Mouse (Mus musculus) embryo, embryonic 10.5 days (tissue): ENCODE results near the gene Crybg2.

ENCODE experiments used
- DNase-seq: peaks from one replicate; pipeline ENCODE4 v3.0.0-alpha.2; 2015; ENCODE audit warnings: low spot score

The Crybg2 gene

GRCm38 (mm10) chr4:134094923-134095547, 34.4 kb downstream of the Crybg2 start, which contains the start of gene Cd52:
Cd52 (minus strand) TSS chr4:134095082.
- DNase-seq: no peak

- no peak for DNase-seq
Observed at GRCm38 (mm10) chr4:134096120-134096519, 35.5 kb downstream of the Crybg2 start.

GRCm38 (mm10) chr4:134097015-134097608, 36.5 kb downstream of the Crybg2 start:
- no peak for DNase-seq

GRCm38 (mm10) chr4:134098628-134099027, 38.0 kb downstream of the Crybg2 start:
- no peak for DNase-seq

- no peak for DNase-seq
Observed at GRCm38 (mm10) chr4:134100245-134100644, 39.6 kb downstream of the Crybg2 start.

GRCm38 (mm10) chr4:134101979-134102741, 41.5 kb downstream of the Crybg2 start, which contains the start of gene Ubxn11:
Ubxn11 (plus strand) TSS chr4:134102570.
- DNase-seq: peak; percentile 97

- DNase-seq: no peak
Observed at GRCm38 (mm10) chr4:134102742-134103119, 42.1 kb downstream of the Crybg2 start.

GRCm38 (mm10) chr4:134106105-134106504, 45.5 kb downstream of the Crybg2 start:
- DNase-seq: no peak

GRCm38 (mm10) chr4:134107730-134108129, 47.1 kb downstream of the Crybg2 start:
- no peak for DNase-seq

- DNase-seq: peak; percentile 62
Observed at GRCm38 (mm10) chr4:134108196-134108595, 47.6 kb downstream of the Crybg2 start.

GRCm38 (mm10) chr4:134110653-134111052, 50.0 kb downstream of the Crybg2 start:
- DNase-seq: no peak

GRCm38 (mm10) chr4:134112403-134112802, 51.8 kb downstream of the Crybg2 start:
- no peak for DNase-seq

- DNase-seq: no peak
Observed at GRCm38 (mm10) chr4:134113356-134113994, 52.9 kb downstream of the Crybg2 start.

- no peak for DNase-seq
Observed at GRCm38 (mm10) chr4:134114038-134114437, 53.4 kb downstream of the Crybg2 start.

- no peak for DNase-seq
Observed at GRCm38 (mm10) chr4:134115215-134116144, 54.9 kb downstream of the Crybg2 start.

GRCm38 (mm10) chr4:134116501-134116900, 55.9 kb downstream of the Crybg2 start:
- no peak for DNase-seq

- no peak for DNase-seq
Observed at GRCm38 (mm10) chr4:134117012-134117411, 56.4 kb downstream of the Crybg2 start.

- DNase-seq: no peak
Observed at GRCm38 (mm10) chr4:134118126-134118800, 57.6 kb downstream of the Crybg2 start.

GRCm38 (mm10) chr4:134119042-134119441, 58.4 kb downstream of the Crybg2 start:
- no peak for DNase-seq

- DNase-seq: peak; percentile 50
Observed at GRCm38 (mm10) chr4:134119644-134120043, 59.0 kb downstream of the Crybg2 start.
